Mouse (Mus musculus): ENCODE results near the gene Pld3.

Gene Pld3

GRCm38 (mm10) chr7:27569580-27570224, 16.7 kb upstream of the Pld3 start:
- DNase-seq (ENCODE audit: low read depth, low spot score), result no peak

DNA sequence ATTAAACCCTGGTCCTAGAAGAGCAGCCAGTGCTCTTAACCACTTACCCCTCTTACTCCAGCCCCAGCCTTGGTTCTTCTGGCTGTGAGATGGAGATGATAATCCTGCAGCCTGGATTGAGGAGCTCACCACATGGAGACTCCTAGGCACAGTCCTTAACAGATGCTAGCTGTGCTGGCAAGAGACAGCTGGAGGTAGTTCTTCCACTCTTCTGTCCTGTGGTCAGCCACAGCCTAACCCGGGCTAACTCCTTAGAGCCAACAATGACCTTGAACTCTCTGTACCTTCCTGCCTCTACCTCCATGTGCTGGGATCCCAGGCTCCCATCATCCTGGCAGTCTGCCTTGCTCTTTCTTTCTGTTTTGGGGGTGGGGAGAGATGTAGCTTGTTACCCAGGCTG, 8.0 kb upstream of the Pld3 start:
- no peak for DNase-seq (ENCODE audit: low read depth, low spot score)

GRCm38 (mm10) chr7:27560291-27560887, 7.4 kb upstream of the Pld3 start:
- no peak for DNase-seq (ENCODE audit: low read depth, low spot score)

DNA sequence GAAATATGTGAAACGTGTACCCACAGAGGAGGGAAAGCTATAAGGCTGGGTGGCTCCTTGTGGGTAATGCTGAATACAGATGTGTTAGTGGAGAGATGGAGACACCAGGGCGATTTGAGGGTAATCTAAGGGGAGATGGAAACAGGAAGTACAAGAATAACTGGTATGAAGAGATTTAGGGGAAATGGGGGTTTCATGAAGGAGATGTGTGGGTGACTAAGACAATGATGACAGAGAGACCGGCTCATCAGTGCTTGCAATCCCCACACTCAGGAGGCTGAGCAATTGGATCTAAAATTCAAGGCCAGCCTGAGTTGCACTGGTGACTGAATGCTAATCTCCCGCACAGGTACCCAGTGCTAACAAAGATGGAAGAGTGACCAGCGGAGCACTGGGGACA, 948 bp downstream of the Pld3 start:
- DNase-seq (ENCODE audit: low read depth, low spot score), result no peak

GRCm38 (mm10) chr7:27549597-27549996, 3.4 kb downstream of the Pld3 start:
- DNase-seq (ENCODE audit: low read depth, low spot score), result no peak

DNA sequence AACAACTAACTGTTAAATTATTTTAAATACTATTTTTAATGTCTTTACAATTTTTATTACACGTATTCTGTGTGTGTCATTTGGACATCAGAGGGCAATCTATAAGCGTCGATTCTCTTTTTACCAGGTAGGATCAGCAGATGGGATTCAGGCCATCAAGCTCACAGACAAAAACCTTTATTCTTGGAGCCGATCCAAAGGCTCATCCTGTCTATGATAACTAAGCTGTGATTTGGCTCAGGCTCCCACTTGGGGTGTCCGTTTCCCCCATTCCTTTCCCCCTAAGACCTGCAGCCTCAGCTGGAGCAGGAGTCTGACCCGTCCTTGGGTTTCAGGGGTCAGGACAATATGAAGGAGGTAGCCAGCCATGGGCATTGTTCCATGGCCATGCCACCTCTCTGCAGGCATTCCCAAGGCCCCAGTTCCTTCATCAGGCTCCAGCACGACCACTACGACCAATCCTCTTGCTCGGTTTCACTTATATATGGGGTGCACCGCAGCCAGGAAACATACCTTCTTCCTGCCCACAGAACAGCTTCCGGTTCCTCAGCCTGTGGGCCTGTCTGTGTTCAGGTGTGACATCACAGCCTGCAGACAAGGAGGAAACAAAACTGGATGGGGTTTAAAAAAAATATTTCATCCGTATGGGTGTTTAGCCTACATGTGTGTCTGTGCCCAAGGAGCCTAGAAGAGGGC, 8.2 kb downstream of the Pld3 start:
- no peak for DNase-seq (ENCODE audit: low read depth, low spot score)

- DNase-seq (ENCODE audit: low read depth, low spot score), result no peak
These were observed 9.2 kb downstream of the Pld3 start for GRCm38 (mm10) chr7:27543851-27544250.

GRCm38 (mm10) chr7:27543065-27543464, 10.0 kb downstream of the Pld3 start:
- no peak for DNase-seq (ENCODE audit: low read depth, low spot score)

DNA sequence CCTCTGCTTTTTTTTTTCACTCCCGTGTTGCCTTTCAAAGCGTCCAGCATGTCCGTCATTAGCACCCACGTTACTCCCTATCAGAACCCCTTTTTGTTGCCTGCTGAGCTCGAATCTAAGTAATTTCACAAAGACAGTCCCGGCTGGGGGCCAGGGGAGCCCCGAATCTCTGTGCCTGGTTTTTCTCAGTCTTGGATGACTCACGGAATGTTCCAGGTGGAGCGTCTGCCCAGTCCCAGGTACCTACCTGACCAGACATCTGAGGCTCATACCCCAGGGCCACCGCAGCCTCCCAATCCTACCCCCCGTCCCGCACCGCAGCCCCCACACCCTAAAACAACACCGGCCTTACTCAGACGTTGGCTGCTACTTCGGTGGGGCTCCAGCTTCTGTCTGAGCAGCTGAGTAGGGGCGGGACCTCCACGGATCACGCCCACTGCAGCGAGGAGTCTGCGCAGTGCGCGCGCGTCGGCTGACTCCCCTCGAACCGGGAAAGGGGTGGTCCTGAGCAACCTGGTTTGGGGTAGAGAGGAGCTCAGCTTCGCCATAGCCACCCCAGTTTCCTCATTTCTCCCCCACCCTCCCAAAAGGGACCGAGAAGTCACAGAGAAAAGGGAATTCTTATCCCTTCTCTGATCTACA, 10.5 kb downstream of the Pld3 start:
- DNase-seq (ENCODE audit: low read depth, low spot score), result no peak

DNA sequence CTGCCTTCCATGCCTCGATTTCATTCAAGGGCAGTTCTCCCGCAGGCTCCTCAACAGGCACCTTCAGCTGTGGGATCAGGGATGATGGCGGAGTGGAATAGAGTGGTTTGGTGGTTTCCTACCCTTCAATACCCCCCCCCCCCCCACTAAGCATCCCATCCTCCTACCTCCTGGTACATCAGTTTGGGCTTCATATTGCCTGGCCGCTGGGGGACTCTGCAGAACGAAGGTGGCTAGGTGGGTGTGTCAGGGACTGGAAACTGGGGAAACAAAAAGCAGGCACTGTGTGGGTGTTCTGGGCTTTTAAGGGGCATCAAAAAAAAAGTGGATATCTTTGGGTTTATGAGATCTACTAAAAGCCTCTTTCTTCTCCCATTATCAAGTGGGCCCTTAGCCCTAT, 11.1 kb downstream of the Pld3 start:
- DNase-seq (ENCODE audit: low read depth, low spot score), result no peak

DNA sequence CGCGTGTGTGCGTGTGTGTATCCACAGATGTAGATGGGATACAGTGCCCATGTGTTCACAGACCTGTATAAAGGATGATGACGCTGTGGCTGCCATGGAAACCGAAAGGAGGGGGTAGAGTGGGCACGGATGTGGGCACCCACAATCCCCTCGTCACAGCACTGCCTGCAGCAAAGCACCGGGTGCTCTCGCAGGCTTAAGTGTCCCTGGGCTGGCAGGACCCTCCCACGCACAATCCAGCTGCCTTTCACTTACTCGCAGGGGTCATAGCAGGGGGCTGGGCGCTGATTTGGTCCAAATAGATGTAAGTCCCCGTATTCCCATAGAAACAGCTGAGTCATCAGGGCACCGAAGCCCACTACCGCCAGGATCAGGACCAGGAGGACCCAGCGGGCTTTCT, 11.6 kb downstream of the Pld3 start:
- no peak for DNase-seq (ENCODE audit: low read depth, low spot score)

DNA sequence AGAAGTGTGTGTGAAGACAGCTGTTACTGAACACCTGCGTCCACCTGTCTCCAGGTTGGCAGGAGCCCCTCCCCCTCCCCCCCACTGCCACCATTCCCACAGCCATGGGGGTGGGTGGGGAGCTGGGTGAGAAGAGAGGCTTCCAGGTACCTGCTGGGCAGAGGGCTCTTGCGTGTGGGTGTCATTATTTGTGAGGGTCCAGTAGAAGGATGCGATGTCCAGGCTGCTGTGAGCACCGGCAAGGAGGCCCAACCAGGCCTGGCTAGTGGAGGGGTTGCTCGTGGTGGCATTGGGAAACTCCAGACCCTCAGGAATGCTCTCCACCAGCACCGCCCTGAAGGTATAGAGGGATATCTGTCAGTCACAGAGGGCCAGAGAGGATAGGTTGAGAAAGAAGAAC, 12.1 kb downstream of the Pld3 start:
- DNase-seq (ENCODE audit: low read depth, low spot score), result no peak

DNA sequence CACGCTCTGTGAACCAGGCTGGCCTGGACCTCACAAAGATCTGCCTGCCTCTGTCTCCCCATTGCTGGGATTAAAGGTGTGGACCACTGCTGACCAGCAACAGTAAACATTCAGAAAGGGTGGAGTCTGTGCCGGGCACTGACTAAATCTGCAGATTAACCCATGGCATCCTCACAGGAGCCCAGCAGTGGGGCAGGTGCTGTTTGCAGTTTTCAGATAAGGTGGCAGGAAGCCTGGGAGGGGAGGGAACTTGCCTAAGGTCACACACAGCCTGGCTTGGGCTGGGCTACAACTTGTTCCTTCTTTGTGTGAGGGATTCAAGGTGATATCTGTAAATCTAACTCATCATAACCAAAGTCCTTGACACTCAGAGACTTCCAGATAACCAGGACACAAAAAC, 12.5 kb downstream of the Pld3 start:
- DNase-seq (ENCODE audit: low read depth, low spot score), result no peak

GRCm38 (mm10) chr7:27538797-27539196, 14.2 kb downstream of the Pld3 start:
- DNase-seq (ENCODE audit: low read depth, low spot score), result no peak

DNA sequence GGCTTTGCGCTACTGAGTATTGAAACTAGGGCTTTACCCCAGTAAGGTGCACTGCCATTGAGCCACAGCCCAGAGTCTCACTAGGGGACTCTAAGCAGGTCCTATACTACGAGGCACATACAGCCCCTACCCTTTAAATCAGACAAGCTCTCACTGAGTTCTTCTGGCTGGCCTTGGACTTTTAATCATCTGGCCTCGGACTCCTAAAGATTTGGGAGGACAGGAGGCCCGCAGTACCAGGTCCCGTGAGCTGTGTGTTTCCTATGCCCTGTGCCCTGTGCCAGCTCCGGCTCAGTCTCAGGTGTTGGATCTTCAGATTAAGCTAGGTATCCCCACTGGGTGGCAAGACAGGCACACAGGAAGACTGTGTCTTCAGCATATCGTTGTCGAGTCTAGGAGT, 15.0 kb downstream of the Pld3 start:
- no peak for DNase-seq (ENCODE audit: low read depth, low spot score)

DNA sequence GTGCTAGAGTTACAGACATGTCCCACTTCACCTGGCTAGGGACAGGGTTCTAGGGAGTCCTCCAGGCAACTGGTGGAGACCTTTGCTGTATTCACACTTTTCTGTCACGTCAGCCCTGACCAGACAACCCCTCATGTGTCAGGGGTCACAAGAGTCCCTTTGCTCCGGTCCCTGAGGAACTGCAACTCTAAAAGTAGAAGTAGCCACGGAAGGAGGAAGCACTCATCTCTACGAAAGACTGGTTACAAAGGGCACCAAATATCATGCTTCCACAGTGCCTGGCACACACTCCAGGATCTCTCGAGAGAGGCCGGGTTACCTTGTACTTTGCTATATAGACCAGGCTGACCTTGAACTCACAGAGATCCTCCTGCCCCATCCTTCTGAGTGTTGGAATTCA, 16.4 kb downstream of the Pld3 start:
- no peak for DNase-seq (ENCODE audit: low read depth, low spot score)

- no peak for DNase-seq (ENCODE audit: low read depth, low spot score)
These were observed 17.6 kb downstream of the Pld3 start for GRCm38 (mm10) chr7:27535386-27535785.

DNA sequence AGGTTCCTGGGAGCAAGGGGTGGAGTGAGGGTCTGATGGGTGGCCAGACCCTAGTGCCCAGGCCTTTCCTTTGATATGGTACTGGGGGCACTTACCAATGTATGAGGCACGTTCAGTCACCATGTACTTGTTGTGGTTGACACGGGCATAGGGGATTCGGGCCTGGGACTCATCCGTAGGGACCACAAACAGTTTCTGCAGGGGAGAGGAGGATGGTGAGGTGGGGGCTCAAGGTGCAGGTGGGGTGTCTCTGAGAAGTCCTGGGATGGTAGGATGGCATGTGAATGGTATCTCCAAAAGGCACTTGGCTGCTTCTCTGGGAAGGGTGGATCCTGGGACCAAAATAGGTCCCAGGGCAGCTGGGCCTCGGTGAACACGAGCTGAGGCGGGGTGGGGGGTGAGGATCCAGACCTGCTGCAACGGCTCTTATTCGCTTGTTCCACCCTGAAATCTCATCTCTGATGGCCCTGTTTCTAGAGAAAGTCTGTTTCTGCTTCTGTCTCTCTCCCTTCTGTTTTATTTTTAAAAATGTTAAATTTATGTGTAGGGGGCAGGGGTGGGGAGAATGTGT, 20.5 kb downstream of the Pld3 start:
- no peak for DNase-seq (ENCODE audit: low read depth, low spot score)

- DNase-seq (ENCODE audit: low read depth, low spot score), result no peak
These were observed 21.3 kb downstream of the Pld3 start for GRCm38 (mm10) chr7:27531707-27532106.

GRCm38 (mm10) chr7:27530937-27531336, 22.1 kb downstream of the Pld3 start:
- no peak for DNase-seq (ENCODE audit: low read depth, low spot score)

GRCm38 (mm10) chr7:27529070-27529469, 23.9 kb downstream of the Pld3 start:
- no peak for DNase-seq (ENCODE audit: low read depth, low spot score)

DNA sequence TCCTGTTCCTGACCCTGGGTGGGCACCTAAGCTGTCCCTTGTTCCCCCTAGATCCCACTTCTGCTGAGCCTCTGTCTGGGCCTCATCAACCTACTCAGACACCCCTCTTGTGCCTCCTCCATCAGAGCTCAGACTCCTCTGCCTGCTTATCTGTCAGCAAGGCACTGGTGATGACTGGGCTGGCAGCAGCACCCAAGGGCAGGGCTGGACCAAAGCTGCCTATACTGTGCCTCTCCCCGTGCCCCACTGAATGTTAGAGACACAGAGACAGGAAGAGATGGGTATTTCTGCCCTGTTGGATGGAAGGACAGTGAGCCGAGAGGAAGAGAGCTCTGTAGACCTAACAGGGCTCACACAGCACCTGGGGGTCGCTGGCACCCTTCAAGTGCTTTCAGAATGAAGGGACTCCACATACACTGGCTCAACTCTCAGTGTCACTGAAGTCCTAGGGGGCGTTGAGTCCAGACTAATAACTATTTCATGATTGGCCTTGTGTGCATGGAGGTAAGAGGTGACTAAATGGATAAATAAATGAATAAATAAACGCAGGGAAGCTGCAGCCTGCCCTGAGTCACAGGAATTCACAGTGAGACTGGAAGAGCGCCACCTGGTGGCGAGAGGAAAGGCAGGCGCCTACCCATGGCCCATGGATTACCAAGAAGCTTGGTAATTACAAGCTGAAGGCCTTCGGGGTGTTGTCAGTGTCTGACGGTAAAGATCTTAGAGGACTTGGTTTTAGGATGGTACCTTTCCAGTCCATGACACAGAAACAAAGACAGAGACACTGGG, 26.8 kb downstream of the Pld3 start:
- peak; percentile 71 for DNase-seq (ENCODE audit: low read depth, low spot score)

Data from retina, adult 2 months (tissue).